Mouse (Mus musculus) c-Kit-positive CD71-negative TER-119-negative erythroid progenitor cells, embryonic 14.5 days (primary cell): Measurements from ENCODE around the gene Armc12.
"Not testable (repeated sequence)": the region's sequence is repeated elsewhere in the genome, so short reads cannot be mapped to it uniquely, and the experiment has no call there.

Experiments used
- DNase-seq: peaks from one replicate; pipeline ENCODE4 v3.0.0-alpha.2; 2013; ENCODE audit warnings: low read depth

Armc12 gene

DNA sequence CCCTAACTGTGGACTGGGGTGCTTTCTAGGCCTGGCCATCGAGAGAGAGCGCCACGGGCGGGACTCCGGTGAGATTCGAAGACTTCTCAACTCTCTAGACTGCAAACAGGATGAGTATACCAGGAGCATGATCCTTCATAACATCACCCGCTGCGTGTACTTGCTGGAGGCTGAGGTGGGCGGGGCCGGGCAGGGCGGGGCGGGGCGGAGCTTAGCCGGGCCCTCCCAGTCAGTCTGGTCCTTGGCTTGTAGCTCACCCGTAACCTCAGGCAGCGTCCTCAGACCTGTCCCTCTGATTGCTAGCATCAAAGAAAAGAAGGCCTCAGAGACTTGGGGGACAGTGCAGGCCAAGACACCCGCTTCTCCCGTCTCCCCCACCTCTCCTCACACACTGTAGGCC is 1.3 kb downstream of the Armc12 start:
- no peak for DNase-seq

DNA sequence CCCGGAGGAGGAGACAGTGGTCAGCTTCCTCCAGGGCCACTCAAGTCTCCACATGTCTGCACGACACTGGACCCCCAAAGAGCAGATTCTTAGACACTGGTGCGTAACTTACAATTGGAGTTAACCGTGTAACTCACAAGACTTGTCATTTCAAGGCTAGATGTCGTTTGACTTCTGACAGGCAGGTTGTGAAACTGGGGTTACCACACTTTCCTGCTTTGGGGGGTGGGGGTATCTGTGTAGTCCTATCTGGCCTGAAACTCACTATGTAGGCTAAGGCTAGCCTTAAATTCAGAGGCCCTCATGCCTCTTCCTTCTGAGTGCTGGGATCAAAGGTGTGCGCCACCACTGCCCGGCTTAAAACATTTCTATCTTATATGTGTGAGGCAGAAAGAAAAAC is 2.0 kb downstream of the Armc12 start:
- no peak for DNase-seq

DNA sequence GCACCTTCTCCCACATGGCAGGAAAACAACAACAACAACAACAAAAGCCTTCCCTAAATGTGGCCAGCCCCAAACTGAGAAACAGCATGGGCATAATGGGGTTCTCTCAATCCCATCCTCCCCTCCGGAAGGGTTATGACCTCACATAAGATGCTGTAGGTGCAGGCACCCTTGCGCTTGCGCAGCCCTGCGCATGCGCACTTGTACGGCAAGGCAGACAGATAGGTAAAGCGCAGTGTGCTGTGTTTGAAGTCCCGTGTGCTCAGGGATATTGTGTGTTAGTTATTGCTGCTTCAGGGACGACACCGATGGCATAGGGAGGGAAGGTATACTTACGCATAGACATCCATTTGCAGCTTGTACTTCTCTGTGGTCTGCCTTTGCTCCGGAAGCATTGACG is 2.7 kb downstream of the Armc12 start:
- no peak for DNase-seq

DNA sequence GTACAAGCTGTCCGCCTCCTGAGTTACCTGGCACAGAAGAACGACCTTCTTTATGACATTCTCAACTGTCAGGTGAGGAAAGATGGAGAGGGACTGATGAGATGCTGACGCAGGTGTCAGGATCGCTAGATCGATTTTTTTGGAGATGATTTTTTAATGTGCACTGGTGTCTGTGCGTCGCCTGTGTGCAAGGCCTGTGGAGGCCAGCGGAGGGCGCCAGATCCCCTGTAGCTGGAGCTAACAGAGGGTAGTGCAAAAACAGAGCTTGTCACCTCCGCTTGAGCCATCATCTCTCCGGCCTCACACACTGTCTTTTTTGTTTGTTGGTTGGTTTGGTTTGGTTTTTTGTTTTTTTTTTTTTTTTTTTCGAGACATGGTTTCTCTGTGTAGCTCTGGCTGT is 7.3 kb downstream of the Armc12 start:
- no peak for DNase-seq

DNA sequence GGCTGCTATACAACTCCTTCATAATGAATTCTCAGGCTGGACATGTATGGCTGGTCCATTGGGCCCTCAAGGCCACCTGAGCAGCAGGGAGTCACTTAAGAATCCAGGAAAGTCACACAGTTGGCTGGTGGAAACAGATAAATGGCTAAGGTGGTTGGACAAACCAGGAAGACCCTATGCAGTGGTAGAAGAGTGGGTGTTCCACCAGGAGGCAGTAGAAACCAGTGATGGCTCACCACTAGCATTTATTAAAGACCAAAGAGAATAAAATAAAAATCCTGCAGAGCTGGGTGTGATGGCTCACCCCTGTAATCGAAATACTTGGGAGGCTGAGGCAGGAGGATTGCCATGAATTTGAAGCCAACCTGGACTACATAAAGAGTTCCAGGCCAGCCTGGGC is 16.3 kb downstream of the Armc12 start:
- DNase-seq = no peak

DNA sequence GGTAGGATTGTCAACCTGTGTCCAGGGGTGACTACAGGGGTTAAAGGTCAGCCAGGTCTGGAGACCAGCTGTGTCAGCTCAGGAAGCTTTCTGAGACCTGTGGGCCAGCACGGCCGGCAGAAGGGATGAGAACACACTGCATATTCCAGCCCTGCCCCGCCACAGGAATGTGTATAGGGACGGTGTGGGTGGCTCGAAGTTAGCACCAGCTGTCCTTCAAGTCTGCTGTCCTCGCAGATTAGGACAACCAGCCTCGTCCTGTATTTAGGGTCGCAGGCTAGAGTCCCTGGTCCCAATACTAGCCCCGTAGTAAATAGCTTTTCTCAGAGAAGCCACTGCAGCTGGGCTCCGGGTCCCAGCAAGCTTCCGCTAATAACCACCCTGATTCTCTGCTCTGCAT is 17.9 kb downstream of the Armc12 start:
- DNase-seq = no peak

DNA sequence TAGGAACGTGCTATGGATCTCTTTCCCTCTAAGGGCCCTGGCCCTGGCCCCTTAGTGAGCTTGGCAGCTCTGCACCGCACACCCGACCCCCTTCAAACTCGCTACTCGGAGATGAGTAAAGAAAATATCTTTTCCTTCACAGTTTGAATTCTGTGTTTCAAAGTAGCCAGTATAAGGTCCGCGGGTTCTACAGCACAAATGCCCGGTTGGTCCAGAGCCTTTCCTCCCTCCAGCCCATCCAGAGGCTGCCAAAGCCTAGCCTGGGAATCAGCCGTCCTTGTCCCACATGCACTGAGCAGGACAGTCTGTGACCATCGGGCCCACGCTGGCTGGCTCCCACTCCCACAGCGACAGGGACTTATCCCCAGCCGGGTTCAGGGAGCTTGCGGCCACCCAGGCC is 18.5 kb downstream of the Armc12 start, which contains the start of gene Clpsl2:
Clpsl2 (plus strand) TSS at position 301 of the 400 bp plus-strand sequence.
- no peak for DNase-seq

DNA sequence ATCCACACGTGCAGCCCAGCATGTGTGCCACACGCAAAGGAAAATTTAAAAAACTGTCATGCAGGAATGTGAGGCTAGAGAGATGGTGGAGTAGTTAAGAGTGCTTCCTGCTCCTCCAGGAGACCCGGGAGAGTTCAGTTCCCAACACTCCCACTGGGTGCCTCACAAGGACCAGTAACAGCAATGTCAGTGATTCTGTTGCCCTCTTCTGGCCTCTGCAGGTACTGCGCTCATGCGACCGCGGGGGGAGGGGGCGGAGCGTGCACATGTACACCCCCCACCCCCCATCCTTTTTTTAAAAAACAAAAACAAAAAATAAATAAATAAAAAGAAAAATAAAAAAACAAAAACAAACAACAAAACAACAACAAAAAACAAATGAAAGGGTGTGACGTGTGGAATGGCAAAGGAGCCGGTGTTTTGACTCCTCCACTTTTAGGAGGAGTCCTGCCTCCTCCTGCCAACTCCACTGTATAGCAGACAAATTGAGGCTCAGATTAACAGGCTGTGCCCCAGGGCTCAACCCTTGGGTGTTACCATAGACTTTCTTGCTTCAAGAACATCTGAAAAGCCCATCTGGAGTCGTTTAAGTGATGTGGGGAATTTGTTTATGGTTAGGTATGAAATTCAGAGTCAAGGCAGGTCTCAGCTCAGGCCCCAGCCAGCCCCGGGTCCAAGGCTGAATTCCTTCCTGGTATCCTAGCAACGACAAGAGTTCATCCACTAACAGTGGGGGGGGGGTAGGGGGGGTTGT is 22.6 kb downstream of the Armc12 start:
- peak; percentile 25 for DNase-seq

DNA sequence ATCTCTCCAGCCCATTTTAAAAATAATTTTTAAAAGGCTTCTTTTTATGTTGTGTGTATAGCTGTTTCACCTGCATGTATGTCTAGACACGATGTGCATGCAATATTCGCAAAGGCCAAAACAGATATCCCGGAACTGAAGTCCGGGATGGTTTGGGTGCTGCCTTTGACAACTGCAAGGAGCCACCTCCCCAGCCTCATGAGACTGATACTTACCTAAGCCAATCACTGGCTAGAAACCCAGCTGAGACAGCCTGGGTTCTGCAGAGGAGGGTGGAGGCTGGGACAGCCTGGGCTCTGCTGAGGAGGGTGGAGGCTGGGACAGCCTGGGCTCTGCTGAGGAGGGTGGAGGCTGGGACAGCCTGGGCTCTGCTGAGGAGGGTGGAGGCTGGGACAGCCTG is 23.4 kb downstream of the Armc12 start:
- DNase-seq = not testable (repeated sequence)

DNA sequence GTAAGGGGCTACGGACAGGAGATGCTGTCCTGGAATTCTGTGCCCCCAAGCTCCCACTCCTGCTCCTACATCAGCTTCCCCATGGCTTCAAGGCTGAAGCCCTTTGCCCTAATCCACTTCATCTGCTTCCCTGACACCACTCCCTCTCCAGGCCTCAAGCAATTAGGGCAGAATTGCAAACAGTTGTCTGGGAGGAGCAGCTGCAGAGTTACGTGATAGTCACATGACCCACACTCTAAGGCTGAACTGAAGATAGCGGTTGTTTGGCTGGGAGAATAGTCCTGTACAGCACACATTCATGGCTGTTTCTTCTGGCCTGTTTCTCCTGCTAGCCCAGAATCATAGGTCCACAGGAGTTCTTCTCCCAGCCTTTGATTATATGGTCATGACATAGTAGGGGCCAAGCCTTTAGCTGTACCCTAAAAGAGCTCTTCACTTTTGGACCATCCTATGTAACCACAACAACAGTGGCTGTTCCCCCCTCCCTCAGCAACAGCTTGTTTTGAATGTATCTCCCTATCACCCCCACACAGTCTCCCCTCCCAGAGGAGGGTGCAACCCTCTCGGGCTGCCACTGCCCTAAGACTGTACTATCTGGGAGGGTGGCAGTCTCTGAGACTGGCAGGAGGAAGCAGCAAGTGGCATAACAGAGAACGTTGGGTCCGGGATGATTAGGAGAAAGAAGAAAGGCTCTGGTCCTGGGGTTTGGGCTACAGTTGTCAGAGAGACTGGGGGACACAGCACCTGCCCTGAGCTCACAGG is 26.2 kb downstream of the Armc12 start:
- DNase-seq = no peak

DNA sequence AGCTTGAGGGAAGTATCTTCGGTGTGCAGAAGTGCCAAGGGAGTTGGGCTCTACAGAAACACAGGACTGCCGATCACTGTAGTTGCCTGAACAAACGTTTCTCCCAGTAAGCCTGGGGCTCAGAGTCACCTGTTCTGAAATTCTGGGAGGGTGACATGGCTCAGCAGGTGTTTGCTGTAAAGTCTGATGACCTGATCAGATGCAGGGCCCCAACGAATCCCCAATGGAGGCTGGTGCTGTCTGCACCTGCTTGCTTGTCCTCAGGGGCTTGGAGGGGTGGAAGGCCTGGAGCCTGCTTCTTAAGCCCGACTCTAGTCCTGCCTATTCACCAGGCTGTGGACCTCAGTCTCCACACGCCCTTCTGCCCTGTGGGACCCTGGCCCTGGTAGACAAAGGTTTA is 27.2 kb downstream of the Armc12 start:
- no peak for DNase-seq

DNA sequence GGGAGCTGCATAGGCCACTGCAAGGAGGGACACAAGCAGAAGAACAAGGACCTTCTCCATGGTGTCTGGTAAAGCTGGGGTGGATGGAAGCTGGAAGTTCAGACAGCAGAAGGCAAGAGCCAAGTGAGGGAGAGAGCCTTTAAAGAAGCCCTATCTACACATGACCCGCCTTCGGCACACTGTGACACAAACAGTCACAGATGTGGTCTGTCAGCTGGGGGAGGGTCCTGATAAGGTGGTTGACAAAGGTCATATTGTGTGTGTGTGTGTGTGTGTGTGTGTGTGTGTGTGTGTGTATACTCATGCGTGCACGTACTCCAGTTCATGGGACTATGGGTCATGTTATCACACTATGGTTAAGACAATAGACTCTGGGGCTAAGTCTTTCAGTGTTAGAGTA is 30.0 kb downstream of the Armc12 start, which contains the start of gene Clps:
Clps (minus strand) TSS at position 169 of the 400 bp plus-strand sequence.
- no peak for DNase-seq

DNA sequence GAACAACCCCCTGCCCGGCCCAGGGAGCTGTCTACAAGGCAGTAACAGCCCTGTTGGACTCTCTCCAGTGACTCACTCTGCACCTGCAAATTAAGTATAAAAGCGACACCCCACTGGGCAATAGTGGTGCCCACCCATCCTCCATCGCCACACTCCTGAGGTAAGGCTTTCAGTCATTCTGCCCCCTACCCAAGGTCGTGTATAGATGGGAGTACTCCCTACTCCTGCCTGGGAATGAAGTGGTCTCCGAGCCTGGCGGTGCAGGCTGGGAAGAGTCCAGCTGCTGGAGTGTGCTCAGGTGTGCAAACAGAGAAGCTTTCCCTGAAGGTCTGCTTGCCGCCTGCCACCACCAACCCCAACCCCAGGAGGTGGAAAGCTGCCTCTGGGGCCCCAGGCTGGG is 31.0 kb downstream of the Armc12 start:
- no peak for DNase-seq

DNA sequence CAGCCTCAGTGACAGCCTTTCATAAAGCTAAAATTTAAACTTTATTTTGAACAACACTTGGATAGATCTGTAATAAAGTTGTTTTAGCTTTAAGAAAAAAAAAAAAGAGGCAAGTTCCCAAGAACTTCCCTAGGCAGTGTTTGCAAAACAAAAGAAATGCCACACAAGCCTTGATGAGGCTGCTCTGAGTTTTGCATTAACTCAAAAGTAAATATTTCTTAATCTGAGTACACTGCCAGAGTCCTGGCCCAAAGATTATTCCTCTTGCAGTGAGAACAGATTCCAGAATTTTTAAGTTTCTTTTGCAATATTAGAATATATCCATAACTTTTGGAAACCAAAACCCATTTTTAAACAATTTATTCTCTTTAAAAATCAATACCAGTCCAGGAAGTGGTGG is 34.6 kb downstream of the Armc12 start:
- no peak for DNase-seq

DNA sequence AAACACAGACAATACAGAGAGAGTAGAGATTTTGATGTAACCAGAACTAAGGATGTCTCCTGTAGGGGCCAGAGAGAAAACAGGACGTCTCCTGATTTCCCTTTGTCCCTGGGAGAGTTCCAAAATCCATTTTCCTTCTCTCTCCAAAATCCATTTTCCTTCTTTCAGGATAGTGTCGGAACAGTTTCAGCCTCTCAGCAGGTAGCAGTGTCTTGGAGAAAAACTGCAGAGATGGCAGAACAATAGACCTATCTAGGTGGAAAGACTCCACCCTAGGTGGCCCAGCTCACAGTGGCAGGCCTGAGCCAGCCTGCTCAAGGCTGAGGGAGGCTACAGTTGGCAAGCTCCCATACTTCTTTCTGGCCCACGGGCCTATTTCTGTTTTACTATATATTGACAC is 36.9 kb downstream of the Armc12 start:
- DNase-seq = no peak

DNA sequence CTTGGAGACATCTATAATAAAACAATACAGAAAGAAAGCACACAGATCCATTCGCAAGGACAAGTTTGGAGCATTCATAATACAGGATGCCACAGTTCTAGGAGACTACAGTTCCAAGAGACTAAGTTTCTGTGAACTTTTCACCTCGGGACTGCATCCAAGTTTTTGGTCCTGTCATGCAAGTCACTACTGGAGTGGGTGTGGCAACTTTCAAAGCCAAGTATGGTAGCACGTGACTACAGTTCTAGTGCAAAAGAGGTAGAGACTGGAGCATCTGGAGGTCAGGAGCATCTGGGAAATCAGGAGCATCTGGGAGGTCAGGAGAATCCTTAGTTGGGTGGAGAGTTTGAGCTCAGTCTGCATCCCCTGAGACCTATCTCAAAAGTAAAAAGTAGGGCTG is 41.3 kb downstream of the Armc12 start:
- DNase-seq = no peak

DNA sequence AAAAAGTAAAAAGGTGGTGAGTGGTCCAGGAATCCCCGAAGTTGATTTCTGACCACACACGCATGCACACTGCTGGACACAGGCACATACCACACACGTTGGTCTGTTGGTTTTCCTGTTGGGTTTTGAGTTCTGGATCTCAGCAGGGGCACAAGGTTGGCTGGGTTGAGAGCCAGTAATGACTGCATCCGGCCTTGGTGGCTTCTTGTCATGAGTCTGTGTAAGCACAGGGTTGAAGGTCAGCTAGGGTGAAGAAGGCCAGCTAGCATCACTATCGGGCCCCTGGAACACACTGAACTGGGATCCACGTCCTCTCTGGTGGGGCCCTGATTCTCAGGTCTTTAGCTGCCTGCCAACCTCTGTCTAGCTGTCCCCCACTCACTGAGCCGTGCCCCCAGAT is 41.9 kb downstream of the Armc12 start:
- DNase-seq = no peak

DNA sequence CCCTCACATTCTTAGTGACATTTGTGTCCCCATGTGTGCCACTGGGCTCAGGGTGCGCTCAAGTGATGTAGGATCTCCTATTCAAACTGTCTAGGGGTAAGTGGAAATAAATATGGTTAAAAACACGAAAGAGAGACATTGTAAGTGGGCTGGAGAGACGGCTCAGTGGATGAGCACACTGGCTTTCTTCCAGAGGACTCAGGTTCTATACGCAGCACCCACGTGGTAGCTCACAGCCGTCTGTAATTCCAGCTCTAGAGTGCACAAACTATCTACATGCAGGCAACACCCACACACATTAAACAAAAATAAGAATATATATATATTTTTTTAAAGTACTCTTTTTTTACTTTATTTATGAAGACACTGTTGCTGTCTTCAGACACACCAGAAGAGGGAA is 42.3 kb downstream of the Armc12 start:
- DNase-seq = no peak

DNA sequence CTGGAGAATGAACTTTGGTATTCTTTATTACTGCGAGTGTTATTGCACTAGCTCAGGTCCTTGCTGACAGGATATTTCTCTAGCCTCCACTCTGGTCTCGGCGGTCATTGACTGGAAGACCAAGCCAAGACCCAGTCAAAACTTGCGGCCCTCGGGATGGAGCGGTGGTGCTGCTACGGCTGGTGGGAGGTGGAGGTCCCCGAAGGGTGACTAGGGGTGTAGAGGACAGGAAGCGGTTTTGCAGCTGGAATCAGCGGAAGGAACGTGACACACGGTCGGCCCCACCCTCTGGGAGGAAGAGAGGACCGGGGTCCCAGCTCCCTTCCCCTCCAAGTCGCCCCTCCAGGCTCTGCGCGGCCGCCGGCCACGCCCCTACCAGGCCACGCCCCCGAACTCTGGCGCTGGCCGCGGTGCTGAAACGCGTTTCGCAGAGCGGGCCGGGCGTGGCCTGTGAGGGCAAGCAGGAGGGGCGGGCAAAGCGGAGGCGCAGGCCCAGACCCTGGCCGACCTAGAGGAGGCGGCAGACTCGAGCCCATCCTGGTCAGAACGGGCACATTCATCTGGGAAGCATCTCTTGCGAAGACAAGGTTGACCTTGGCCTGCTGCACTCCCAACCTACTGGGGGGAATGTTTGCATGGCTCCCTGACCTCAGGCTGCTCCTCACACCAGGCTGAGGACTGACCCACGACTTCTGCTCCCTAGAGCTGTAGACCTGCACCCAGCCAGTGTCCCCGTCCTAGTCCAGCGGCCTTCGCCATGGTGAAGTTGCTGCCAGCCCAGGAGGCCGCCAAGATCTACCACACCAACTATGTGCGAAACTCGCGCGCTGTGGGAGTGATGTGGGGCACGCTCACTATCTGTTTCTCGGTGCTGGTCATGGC is 44.9 kb downstream of the Armc12 start, which contains the start of gene Lhfpl5:
Lhfpl5 (plus strand) TSS at position 398 of the 882 bp plus-strand sequence.
- DNase-seq = peak; percentile 61

DNA sequence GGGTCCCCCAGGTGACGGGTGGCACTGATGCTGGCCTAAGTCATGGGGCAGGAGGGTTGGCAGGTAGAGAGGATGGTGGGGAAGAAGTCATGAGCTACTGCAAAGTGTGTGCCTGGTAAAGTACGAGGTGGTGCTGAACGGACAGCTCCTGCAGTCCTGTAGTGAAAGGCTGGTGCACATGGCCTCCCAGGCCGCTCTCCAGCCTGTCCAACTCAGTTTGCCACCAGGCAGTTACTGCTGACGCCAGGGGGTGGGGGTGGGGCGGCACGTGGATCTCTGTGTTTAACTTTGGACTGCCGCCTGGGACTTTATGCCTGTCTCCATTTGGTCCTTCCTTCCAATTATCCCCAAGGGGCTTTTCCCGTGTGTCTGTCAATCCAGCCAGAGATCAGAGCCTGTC is 49.8 kb downstream of the Armc12 start:
- DNase-seq = peak; percentile 83

DNA sequence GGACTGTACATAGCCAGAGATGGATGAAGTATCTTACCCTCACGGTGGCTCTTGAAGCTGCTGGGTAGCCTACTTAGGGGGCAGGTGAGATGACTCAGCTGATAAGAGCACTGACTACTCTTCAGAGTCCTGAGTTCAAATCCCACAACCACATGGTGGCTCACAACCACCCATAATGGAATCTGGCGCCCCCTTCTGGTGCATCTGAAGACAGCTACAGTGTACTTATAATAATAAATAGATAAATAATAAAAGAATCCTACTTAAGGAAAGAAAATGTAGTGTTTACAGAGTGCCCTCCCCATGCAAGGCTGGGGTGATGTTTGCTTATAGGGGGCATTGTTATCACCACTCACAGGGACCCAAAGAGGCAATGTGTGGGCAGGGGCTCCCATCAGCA is 50.5 kb downstream of the Armc12 start:
- no peak for DNase-seq

DNA sequence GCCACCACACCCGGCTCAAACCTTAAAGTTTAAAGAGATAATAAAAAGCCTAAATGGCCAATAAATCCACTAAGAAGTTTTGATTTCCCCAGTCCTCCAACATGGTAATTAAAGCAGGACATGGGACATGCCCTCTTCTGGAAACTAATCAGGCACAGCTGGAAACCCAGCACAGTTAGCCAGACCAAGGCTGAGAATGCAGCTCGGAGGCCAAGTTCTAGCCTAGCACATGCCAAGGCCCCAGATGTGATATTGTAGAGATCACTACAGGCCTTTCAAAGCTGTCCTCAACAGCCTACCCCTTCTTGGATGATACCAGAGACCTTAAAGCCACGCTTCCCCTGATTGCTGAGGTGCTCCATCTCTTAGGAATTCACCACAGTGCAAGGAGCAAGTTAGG is 55.9 kb downstream of the Armc12 start:
- DNase-seq = no peak
